Mouse (Mus musculus): Measurements from ENCODE around the gene Xbp1. TPM values are rescaled to one million over a fixed set of nuclear protein-coding genes. Genes with fewer than 3 reads are reported as not detected.
"Not testable (repeated sequence)": the region's sequence is repeated elsewhere in the genome, so short reads cannot be mapped to it uniquely, and the experiment has no call there.

Xbp1 gene
- polyA plus RNA-seq, 1 experiment from 2014 or later = 133 TPM

DNA sequence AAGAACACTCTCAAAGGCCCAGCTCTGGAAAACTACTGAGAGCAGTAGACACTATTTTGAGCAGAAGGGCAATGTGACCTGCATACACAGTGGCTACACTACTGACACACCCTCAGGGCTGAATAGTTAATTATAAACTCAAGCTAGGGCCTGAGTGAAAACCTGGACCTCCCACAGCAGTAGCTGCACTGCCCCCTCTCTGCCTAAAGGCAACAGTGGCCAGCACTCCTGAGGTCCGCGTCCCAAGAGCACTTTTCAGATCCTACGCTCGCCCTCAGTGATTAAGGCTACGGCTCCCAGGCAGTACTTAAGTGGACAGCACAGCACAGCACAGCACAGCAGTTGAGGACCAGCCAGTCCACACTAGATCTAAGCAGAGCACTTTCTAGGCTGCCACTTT, 12.6 kb downstream of the Xbp1 start:
- H3K4me2 ChIP-seq = no peak overlapping the region
- no peak overlapping the region for H3K4me3 ChIP-seq (ENCODE audit: low read depth, low read length)
- no peaks in the 10 kb centered on the region for H3K27me3 ChIP-seq (ENCODE audit: control insufficient read depth, insufficient read depth, low read length)
- H3K36me3 ChIP-seq (ENCODE audit: control insufficient read depth, insufficient read depth, low read length) = peaks cover 15% of the 10 kb centered on the region
- ATAC-seq (ENCODE audit: low FRiP score) (no peak), DNase-seq (ENCODE audit: low spot score, missing footprints) (no peak)
- H3K9ac ChIP-seq (ENCODE audit: low read length) = no peak overlapping the region
- H3K9me3 ChIP-seq (ENCODE audit: control insufficient read depth, low read length) = no peaks in the 10 kb centered on the region
- H3K27ac ChIP-seq (ENCODE audit: low read depth, low read length) = no peak overlapping the region
- no peaks in the 10 kb centered on the region for H3K4me1 ChIP-seq (ENCODE audit: control insufficient read depth, insufficient read depth, low read length)
- WGBS = 88% methylated on average over 5 of the region's 5 CpGs

GRCm38 (mm10) chr11:5537454-5537853, 17.0 kb downstream of the Xbp1 start:
- not testable (repeated sequence) for DNase-seq (ENCODE audit: low spot score, missing footprints); H3K9me3 ChIP-seq (ENCODE audit: control insufficient read depth, low read length); H3K9ac ChIP-seq (ENCODE audit: low read length); H3K27ac ChIP-seq (ENCODE audit: low read depth, low read length); ATAC-seq (ENCODE audit: low FRiP score); H3K27me3 ChIP-seq (ENCODE audit: control insufficient read depth, insufficient read depth, low read length); H3K4me2 ChIP-seq; H3K36me3 ChIP-seq (ENCODE audit: control insufficient read depth, insufficient read depth, low read length); H3K4me3 ChIP-seq (ENCODE audit: low read depth, low read length)
- WGBS = 94% methylated on average over 4 of the region's 4 CpGs
- H3K4me1 ChIP-seq (ENCODE audit: control insufficient read depth, insufficient read depth, low read length) = peaks cover 14% of the 10 kb centered on the region; the same call in 1 of the 2 replicates

DNA sequence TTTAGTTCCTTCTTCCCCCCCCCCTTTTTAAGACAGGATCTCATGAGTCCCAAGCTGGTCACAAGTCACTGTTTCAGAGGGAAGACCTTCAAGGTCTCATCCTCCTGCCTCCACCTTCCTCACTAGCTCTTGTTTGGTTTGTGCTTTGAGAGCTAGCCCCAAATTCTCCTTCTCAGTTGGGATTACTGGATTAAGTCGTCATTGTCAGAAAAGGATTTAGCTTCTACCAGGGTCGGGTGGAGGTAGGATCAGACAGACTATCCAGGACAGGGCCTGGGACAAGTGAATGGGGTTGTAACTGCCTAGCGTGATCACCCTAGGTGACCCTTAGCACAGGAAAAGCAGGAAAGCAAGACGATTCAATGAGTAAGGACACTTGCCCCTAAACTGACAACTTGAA, 19.9 kb downstream of the Xbp1 start:
- Histone ChIP-seq H3K27ac (ENCODE audit: low read depth, low read length) (no peak overlapping the region), H3K9me3 (ENCODE audit: control insufficient read depth, low read length) (no peaks in the 10 kb centered on the region), H3K36me3 (ENCODE audit: control insufficient read depth, insufficient read depth, low read length) (no peaks in the 10 kb centered on the region; the same call in 1 of the 2 replicates), H3K4me3 (ENCODE audit: low read depth, low read length) (peak overlapping the region; percentile 78; the same call in 1 of the 2 replicates), H3K4me2 (peak overlapping the region; percentile 88; the same call in 1 of the 2 replicates), H3K9ac (ENCODE audit: low read length) (no peak overlapping the region), H3K4me1 (ENCODE audit: control insufficient read depth, insufficient read depth, low read length) (peaks cover 14% of the 10 kb centered on the region; the same call in 1 of the 2 replicates), H3K27me3 (ENCODE audit: control insufficient read depth, insufficient read depth, low read length) (no peaks in the 10 kb centered on the region)
- WGBS = 22% methylated on average over 4 of the region's 4 CpGs
- no peak for DNase-seq (ENCODE audit: low spot score, missing footprints)
- ATAC-seq (ENCODE audit: low FRiP score) = no peak

GRCm38 (mm10) chr11:5541230-5541798, 20.9 kb downstream of the Xbp1 start:
- no peaks in the 10 kb centered on the region; the same call in 1 of the 2 replicates for H3K36me3 ChIP-seq (ENCODE audit: control insufficient read depth, insufficient read depth, low read length)
- no peaks in the 10 kb centered on the region for H3K9me3 ChIP-seq (ENCODE audit: control insufficient read depth, low read length)
- peaks cover 14% of the 10 kb centered on the region; the same call in 1 of the 2 replicates for H3K4me1 ChIP-seq (ENCODE audit: control insufficient read depth, insufficient read depth, low read length)
- peak overlapping the region; percentile 88 for H3K4me2 ChIP-seq
- peak overlapping the region; percentile 78 for H3K4me3 ChIP-seq (ENCODE audit: low read depth, low read length)
- ATAC-seq (ENCODE audit: low FRiP score) = no peak
- H3K27me3 ChIP-seq (ENCODE audit: control insufficient read depth, insufficient read depth, low read length) = no peaks in the 10 kb centered on the region
- peak overlapping the region; percentile 88 for H3K9ac ChIP-seq (ENCODE audit: low read length)
- 6% methylated on average over 28 of the region's 28 CpGs for WGBS
- no peak overlapping the region for H3K27ac ChIP-seq (ENCODE audit: low read depth, low read length)
- DNase-seq (ENCODE audit: low spot score, missing footprints) = peak; percentile 94

DNA sequence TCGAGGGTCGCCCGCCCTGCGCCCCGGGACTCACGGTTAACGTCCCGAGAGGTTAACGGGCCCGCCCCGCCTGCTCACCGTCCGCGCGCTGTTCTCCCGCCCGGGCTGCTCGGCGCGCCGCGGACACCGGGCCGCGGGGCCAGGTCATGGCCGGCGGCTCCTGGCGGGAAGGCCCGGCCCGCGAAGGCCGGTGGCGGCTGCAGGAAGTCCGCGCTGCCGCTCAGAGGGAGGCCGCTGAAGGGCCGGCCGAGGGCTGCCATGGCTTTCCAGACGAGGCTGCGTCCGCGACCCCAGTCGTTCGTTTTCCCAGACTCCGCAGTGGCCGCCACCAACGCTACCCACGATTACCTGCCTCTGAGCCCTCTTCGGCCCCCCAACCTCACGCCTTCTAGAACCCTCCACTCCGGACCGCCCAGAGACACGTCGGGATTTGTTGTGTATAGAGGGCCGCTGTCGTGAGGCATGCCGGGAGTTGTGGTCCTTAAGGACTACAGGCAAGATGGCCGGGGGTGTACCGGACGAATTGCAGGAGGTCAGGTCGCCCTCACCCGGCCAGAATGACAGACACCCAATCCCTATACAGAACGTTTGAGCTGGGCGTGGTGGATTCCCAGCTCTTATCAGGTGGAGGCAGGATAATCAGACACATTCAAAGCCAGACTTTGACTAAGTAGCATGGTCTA, 21.5 kb downstream of the Xbp1 start, which contains the start of gene Ccdc117:
Gene Ccdc117, minus strand, starts transcription at position 389 of the 683 bp plus-strand sequence.
- Histone ChIP-seq H3K9me3 (ENCODE audit: control insufficient read depth, low read length) (no peaks in the 10 kb centered on the region), H3K4me1 (ENCODE audit: control insufficient read depth, insufficient read depth, low read length) (peaks cover 14% of the 10 kb centered on the region; the same call in 1 of the 2 replicates), H3K27ac (ENCODE audit: low read depth, low read length) (peak within 1 kb of the TSS; percentile 48; the same call in 1 of the 2 replicates), H3K36me3 (ENCODE audit: control insufficient read depth, insufficient read depth, low read length) (no peaks in the 10 kb centered on the region; the same call in 1 of the 2 replicates), H3K4me2 (peak within 1 kb of the TSS; percentile 88), H3K9ac (ENCODE audit: low read length) (peak within 1 kb of the TSS; percentile 88), H3K4me3 (ENCODE audit: low read depth, low read length) (peak within 1 kb of the TSS; percentile 78), H3K27me3 (ENCODE audit: control insufficient read depth, insufficient read depth, low read length) (no peaks in the 10 kb centered on the region)
- ATAC-seq (ENCODE audit: low FRiP score) (peak; percentile 98), DNase-seq (ENCODE audit: low spot score, missing footprints) (peak; percentile 98)
- WGBS = under 1% methylated on average over 53 of the region's 65 CpGs

DNA sequence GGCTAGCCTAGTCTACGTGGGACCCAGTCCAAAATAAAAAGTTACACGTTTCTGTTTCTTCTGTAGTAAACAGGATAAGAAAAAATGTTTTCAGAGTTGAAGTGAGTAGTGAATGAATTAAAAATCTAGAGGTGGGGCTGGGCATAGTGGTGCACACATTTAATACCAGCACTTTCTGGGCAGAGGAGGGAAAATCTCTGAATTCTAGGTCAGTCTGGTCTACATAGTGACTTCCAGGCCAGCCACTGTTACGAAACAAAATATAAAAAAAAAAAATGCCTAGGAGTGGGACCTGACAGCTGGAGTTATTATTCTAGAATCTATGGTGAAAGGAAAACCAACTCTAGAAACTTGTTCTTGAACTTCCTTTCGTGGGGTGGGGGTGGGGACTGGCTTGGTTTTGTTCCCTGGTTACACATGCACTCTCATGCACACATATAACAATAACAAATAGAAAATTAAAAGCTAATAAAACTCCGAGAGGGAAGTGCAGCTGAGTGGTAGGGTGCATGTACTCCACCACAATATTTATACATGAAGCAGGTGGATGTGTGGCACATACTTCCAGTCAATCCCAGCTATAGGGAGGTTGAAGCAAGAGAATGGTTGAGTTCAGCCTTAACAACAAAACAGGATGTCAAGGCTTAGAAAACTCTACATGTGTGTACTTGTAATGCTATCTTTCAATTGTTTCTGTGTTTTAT, 22.2 kb downstream of the Xbp1 start:
- Histone ChIP-seq H3K4me2 (peak overlapping the region; percentile 88; the same call in 1 of the 2 replicates), H3K9ac (ENCODE audit: low read length) (peak overlapping the region; percentile 88), H3K4me3 (ENCODE audit: low read depth, low read length) (peak overlapping the region; percentile 78), H3K27me3 (ENCODE audit: control insufficient read depth, insufficient read depth, low read length) (no peaks in the 10 kb centered on the region), H3K4me1 (ENCODE audit: control insufficient read depth, insufficient read depth, low read length) (peaks cover 14% of the 10 kb centered on the region; the same call in 1 of the 2 replicates), H3K27ac (ENCODE audit: low read depth, low read length) (no peak overlapping the region), H3K9me3 (ENCODE audit: control insufficient read depth, low read length) (no peaks in the 10 kb centered on the region), H3K36me3 (ENCODE audit: control insufficient read depth, insufficient read depth, low read length) (no peaks in the 10 kb centered on the region; the same call in 1 of the 2 replicates)
- 56% methylated on average over 5 of the region's 5 CpGs for WGBS
- ATAC-seq (ENCODE audit: low FRiP score) = peak; percentile 47
- DNase-seq (ENCODE audit: low spot score, missing footprints) = no peak

DNA sequence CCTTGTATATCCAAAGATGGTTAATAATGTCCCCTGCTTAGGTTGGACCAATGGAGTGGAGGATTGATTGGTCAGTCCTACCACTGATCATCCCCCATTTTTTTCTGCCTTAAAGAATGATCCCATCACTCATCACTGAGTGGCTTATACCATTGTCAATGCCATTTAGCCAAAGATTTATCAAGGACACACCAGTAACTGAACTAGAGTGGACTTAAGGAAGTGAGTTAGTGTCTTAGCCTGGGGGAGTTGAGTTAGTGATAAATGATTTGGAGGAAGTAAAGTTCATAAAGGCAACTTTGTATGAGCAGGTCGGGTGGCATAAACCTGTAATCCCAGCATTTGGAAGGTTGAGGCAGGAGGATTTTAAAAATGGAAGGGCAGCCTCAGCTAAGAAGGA, 22.8 kb downstream of the Xbp1 start:
- Histone ChIP-seq H3K36me3 (ENCODE audit: control insufficient read depth, insufficient read depth, low read length) (no peaks in the 10 kb centered on the region; the same call in 1 of the 2 replicates), H3K4me2 (no peak overlapping the region), H3K9me3 (ENCODE audit: control insufficient read depth, low read length) (no peaks in the 10 kb centered on the region), H3K4me3 (ENCODE audit: low read depth, low read length) (no peak overlapping the region), H3K4me1 (ENCODE audit: control insufficient read depth, insufficient read depth, low read length) (peaks cover 14% of the 10 kb centered on the region; the same call in 1 of the 2 replicates), H3K27ac (ENCODE audit: low read depth, low read length) (no peak overlapping the region), H3K9ac (ENCODE audit: low read length) (no peak overlapping the region), H3K27me3 (ENCODE audit: control insufficient read depth, insufficient read depth, low read length) (no peaks in the 10 kb centered on the region)
- WGBS = 86% methylated on average over 1 of the region's 1 CpGs
- DNase-seq (ENCODE audit: low spot score, missing footprints) (no peak), ATAC-seq (ENCODE audit: low FRiP score) (no peak)

DNA sequence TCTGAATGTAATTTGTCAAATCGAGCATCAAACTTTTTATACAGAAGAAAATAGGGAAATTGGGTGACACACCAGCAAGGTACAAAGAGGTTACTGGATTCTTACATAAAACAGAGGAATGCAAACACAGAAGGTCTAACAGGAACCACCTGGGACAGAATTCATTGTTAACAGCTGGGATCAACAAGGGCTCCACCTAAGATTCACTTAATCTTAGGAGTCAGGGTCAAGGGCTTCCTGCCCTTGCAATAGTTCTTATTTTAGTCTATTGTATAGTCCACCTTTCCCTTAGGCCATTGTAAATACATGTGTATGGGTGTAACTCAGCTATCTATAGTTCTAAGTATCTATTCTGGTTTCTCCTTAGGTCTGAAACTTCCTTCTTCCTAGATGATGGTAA, 24.2 kb downstream of the Xbp1 start:
- not testable (repeated sequence) for H3K9me3 ChIP-seq (ENCODE audit: control insufficient read depth, low read length); H3K4me3 ChIP-seq (ENCODE audit: low read depth, low read length); H3K27me3 ChIP-seq (ENCODE audit: control insufficient read depth, insufficient read depth, low read length); H3K4me2 ChIP-seq; H3K36me3 ChIP-seq (ENCODE audit: control insufficient read depth, insufficient read depth, low read length); ATAC-seq (ENCODE audit: low FRiP score); DNase-seq (ENCODE audit: low spot score, missing footprints); H3K27ac ChIP-seq (ENCODE audit: low read depth, low read length); H3K9ac ChIP-seq (ENCODE audit: low read length)
- WGBS = 92% methylated on average over 1 of the region's 1 CpGs
- H3K4me1 ChIP-seq (ENCODE audit: control insufficient read depth, insufficient read depth, low read length) = peaks cover 14% of the 10 kb centered on the region; the same call in 1 of the 2 replicates
